Mouse (Mus musculus): ENCODE results near the gene Ackr3. TPM values are rescaled to one million over a fixed set of nuclear protein-coding genes. Genes with fewer than 3 reads are reported as not detected.

The Ackr3 gene
- total and polyA plus RNA-seq, 3 experiments: not detected

DNA sequence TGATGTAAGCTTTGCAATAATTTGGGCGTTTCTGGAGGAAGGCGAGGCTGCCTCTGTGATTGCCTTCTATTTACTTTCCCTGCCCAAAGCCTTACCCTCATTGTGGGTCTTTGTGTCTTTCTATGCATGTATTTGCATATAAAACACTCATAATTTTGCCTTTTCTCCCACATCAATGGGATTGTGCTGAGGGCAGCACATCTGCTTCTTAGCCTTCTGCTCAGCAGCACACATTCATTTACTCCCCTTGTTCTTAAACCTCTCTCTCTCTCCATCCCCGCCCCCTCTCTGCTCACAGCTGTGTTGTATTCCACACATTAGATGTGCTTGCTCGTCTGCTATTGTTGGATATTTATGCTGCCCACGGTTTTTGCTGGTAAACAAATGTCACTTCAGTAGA, 5.3 kb downstream of the Ackr3 start:
- no peaks in the 10 kb centered on the region for H3K27me3 ChIP-seq (ENCODE audit: control insufficient read depth in 1 of 2, insufficient read depth in 2 of 2, low read length in 2 of 2)

DNA sequence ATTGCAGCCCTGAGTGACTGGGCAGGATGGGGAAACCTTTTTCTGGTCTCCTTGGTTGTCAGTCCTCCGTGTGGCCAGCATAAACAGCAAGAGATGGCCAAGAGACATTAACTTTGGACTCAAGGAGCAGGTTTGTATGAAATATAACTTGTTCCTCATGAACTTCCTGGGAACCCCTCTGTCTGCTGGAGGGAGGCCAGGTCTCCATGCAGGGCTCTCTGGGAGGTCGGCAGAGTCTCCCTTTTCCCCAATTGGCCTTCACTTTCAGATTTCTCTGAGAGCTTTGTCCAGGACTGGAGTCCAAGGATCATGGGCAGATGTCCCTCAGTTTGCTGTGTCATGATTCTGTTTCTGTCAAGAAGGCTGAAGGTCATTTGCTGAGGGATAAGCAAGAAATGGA, 6.0 kb downstream of the Ackr3 start:
- Histone ChIP-seq H3K27me3 (ENCODE audit: control insufficient read depth in 1 of 2, insufficient read depth in 2 of 2, low read length in 2 of 2) (no peaks in the 10 kb centered on the region), H3K4me3 (ENCODE audit: control insufficient read depth in 1 of 2, insufficient read depth in 1 of 2, low read depth in 2 of 2, low read length in 2 of 2) (no peak overlapping the region), H3K36me3 (ENCODE audit: control insufficient read depth in 1 of 2, insufficient read depth in 2 of 2, low read length in 2 of 2) (no peaks in the 10 kb centered on the region), H3K27ac (ENCODE audit: control insufficient read depth, low read depth, low read length) (no peak overlapping the region), H3K9ac (ENCODE audit: control insufficient read depth, low read depth, low read length, poor library complexity, severe bottlenecking) (no peak overlapping the region), H3K4me1 (ENCODE audit: control insufficient read depth in 1 of 2, insufficient read depth in 2 of 2, low read length in 2 of 2) (no peaks in the 10 kb centered on the region), H3K9me3 (replicated peaks; ENCODE audit: insufficient read depth, low read length) (no peaks in the 10 kb centered on the region), H3K79me2 (ENCODE audit: control insufficient read depth, insufficient read depth, low read length, poor library complexity) (no peaks in the 10 kb centered on the region)
- DNase-seq (ENCODE audit: low read depth, low spot score): no peak
- no peak for TF ChIP-seq RAD21 (IDR thresholded peaks at IDR 0.05; ENCODE audit: low read depth, low read length)
- no peak for TF ChIP-seq ETS1 (IDR thresholded peaks at IDR 0.05; ENCODE audit: low read depth, low read length)

More for the DNA sequence above, 5.3 kb downstream of the Ackr3 start:
- H3K4me3 ChIP-seq (ENCODE audit: control insufficient read depth in 1 of 2, insufficient read depth in 1 of 2, low read depth in 2 of 2, low read length in 2 of 2): no peak overlapping the region
- no peaks in the 10 kb centered on the region for H3K36me3 ChIP-seq (ENCODE audit: control insufficient read depth in 1 of 2, insufficient read depth in 2 of 2, low read length in 2 of 2)
- no peak overlapping the region for H3K27ac ChIP-seq (ENCODE audit: control insufficient read depth, low read depth, low read length)
- H3K4me1 ChIP-seq (ENCODE audit: control insufficient read depth in 1 of 2, insufficient read depth in 2 of 2, low read length in 2 of 2): no peaks in the 10 kb centered on the region
- no peak for TF ChIP-seq MAFK (IDR thresholded peaks at IDR 0.05; ENCODE audit: borderline replicate concordance, low read depth, low read length)
- no peak for TF ChIP-seq CTCF (IDR thresholded peaks at IDR 0.05 in 2 of 3, conservative IDR thresholded peaks at IDR 0.05 in 1 of 3; ENCODE audit: control insufficient read depth in 1 of 3, insufficient read depth in 1 of 3, low read depth in 2 of 3, low read length in 3 of 3, poor library complexity in 1 of 3, severe bottlenecking in 1 of 3)
- no peak for TF ChIP-seq MAX (IDR thresholded peaks at IDR 0.05; ENCODE audit: low read length)
- no peak for TF ChIP-seq POLR2AphosphoS5 (IDR thresholded peaks at IDR 0.05; ENCODE audit: borderline replicate concordance, low read depth, low read length)
- TF ChIP-seq MYC (IDR thresholded peaks at IDR 0.05; ENCODE audit: low read depth, low read length): no peak
- TF ChIP-seq ZC3H11A (IDR thresholded peaks at IDR 0.05; ENCODE audit: low read depth, low read length): no peak
- TF ChIP-seq ZNF384 (IDR thresholded peaks at IDR 0.05; ENCODE audit: low read depth, low read length): no peak
- TF ChIP-seq MXI1 (IDR thresholded peaks at IDR 0.05; ENCODE audit: low read depth, low read length): no peak
- TF ChIP-seq POLR2AphosphoS2 (IDR thresholded peaks at IDR 0.05; ENCODE audit: low read length): no peak
- TF ChIP-seq UBTF (IDR thresholded peaks at IDR 0.05; ENCODE audit: borderline replicate concordance, insufficient read depth, low read depth, low read length): no peak
- TF ChIP-seq JUND (IDR thresholded peaks at IDR 0.05; ENCODE audit: low read depth, low read length): no peak
- TF ChIP-seq ZMIZ1 (IDR thresholded peaks at IDR 0.05; ENCODE audit: low read depth, low read length): no peak
- no peak for TF ChIP-seq GATA1 (IDR thresholded peaks at IDR 0.05; ENCODE audit: low read depth, low read length)
- TF ChIP-seq ETS1 (IDR thresholded peaks at IDR 0.05; ENCODE audit: low read depth, low read length): no peak
- TF ChIP-seq SMC3 (IDR thresholded peaks at IDR 0.05; ENCODE audit: low read depth, low read length): no peak
- no peak for TF ChIP-seq SIN3A (IDR thresholded peaks at IDR 0.05; ENCODE audit: low read length)
- no peak for TF ChIP-seq USF2 (IDR thresholded peaks at IDR 0.05; ENCODE audit: borderline replicate concordance in 1 of 2, insufficient read depth in 1 of 2, low read depth in 1 of 2, low read length in 2 of 2)
- no peak for TF ChIP-seq MAZ (IDR thresholded peaks at IDR 0.05; ENCODE audit: low read depth, low read length)
- H3K9ac ChIP-seq (ENCODE audit: control insufficient read depth, low read depth, low read length, poor library complexity, severe bottlenecking): no peak overlapping the region
- no peaks in the 10 kb centered on the region for H3K79me2 ChIP-seq (ENCODE audit: control insufficient read depth, insufficient read depth, low read length, poor library complexity)
- DNase-seq (ENCODE audit: low read depth, low spot score): no peak
- no peaks in the 10 kb centered on the region for H3K9me3 ChIP-seq (replicated peaks; ENCODE audit: insufficient read depth, low read length)

All from MEL (cell line).